Mouse (Mus musculus) adrenal gland, adult 18-20 months (tissue): ENCODE data around the gene Zfp954. TPM values are rescaled to one million over a fixed set of nuclear protein-coding genes. Genes with fewer than 3 reads are reported as not detected.
"Not testable (repeated sequence)": the region's sequence is repeated elsewhere in the genome, so short reads cannot be mapped to it uniquely, and the experiment has no call there.

Experiments
- DNase-seq, 2 experiments: peaks; one replicate each; pipeline ENCODE4 v3.0.0; 2021 to 2022; ENCODE audit warnings: low spot score in 2 of 2
- long read RNA-seq, 2 experiments: library from polyadenylated mRNA; stranded (forward); transcript quantifications; one replicate each; pipeline ENCODE4 v2.0.0; 2021
- total RNA-seq, 2 experiments: library from RNA; stranded (reverse); gene quantifications; 1 replicate in 1 of 2; 2 replicates in 1 of 2; pipeline ENCODE4 v1.2.3; 2021

Zfp954 gene
- 10 to 100 TPM; 11.8 to 16.1 TPM for total RNA-seq
- long read RNA-seq, experiment 1, transcript Zfp954-201 (5 exons, 2,042 nt), result major isoform, 10 of 11 reads
- long read RNA-seq, experiment 1, partial matches to known transcripts, result 1 of 11 reads
- long read RNA-seq, experiment 1, other reads (novel, unspliced or antisense), result 0 of 11 reads
- long read RNA-seq, experiment 2, transcript Zfp954-201 (5 exons, 2,042 nt), result major isoform, 36 of 40 reads
- long read RNA-seq, experiment 2, partial matches to known transcripts, result 2 of 40 reads
- long read RNA-seq, experiment 2, other reads (novel, unspliced or antisense), result 2 of 40 reads

DNA sequence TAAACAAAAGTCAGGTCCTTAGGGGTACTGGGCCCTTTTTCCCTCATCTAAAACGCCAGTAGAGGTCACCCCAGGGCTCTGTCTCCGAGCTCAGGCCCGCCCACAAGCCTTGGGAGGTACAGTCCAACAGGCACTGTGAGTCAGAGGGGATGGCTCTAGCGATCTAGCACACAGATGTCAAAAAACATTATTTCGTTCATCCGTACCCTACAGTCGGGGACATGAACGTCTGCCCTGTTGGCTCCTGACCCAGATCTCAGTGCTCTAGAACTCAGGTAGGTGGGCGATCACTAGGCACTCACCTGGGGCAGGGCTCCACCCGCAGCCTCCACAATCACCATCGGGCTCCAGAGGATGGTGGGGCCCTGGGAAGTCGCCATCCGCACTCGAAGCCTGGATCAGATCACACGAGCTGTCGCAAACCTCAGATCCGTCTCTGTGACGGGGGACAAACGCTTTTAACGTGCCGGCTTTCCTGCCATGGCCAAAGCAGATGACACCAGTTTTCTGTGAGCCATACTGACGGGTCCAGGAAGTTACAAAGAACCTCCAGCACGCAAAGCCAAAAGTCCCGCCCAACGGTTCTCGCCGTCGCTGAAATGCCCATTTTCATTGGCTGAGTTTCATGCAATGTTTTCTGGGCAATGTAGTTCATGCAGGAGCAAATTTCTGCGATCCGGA lies at the start of gene Zfp954:
Gene Zfp954 (minus strand): TSS at position 568 of the 681 bp plus-strand sequence.
- DNase-seq, result peak; percentile 70 to 72

DNA sequence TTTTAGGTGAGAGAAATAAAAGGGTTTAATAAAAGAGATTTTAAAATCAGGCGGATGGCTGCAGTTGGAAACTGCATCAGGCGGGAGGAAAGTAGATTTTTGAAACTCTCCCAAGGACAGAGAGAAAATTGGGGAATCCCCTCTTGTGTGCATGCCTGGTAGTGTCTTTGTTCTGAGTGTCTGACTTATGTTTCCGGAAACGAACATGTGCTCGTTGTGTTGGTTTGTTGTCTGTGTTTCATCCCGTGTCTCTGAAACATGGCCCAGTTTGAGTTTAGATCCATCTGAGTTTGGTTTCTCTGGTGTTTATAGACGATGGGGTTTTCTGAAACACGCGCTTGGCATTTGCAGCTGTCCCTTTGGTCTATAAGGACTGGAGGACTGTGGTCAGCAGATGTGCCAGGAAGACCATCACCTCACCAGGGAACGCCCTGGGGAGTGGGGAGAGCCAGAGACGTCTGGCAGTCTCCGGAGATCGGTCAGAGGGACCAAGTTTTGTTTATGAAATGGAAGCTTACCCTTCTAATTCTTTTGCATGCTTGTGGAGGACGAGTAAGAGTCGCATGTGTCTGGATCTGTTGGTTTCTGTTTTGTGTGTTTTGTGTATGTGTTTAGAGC lies 24.8 kb upstream of the Zfp954 start:
- DNase-seq, result no peak

- no peak for DNase-seq
These were observed 22.9 kb upstream of the Zfp954 start for GRCm38 (mm10) chr7:7144215-7144614.

- peak; percentile 34 to 38 for DNase-seq
These were observed 15.1 kb upstream of the Zfp954 start, which contains the start of gene Zfp773 for GRCm38 (mm10) chr7:7136379-7136866. Zfp773 (minus strand) TSS chr7:7136755.

DNA sequence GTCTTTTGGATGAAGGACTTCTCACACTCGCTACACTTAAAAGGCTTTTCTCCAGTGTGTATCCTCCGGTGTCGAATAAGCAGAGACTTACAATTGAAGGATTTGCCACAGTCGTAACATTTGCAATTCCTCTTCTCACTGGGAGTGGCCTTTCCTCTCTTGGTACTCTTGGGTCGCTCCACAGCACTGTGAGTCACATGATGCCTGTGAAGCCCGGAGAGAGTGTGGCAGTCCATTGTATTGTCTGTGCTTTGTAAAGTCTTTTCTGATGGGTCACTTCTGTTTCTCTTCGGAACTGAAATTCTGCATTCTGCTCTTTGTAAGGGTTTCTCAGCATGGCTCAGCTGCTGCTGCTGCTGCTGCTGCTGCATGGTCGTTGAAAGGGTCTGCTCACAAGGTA lies 11.5 kb upstream of the Zfp954 start:
- no peak for DNase-seq

DNA sequence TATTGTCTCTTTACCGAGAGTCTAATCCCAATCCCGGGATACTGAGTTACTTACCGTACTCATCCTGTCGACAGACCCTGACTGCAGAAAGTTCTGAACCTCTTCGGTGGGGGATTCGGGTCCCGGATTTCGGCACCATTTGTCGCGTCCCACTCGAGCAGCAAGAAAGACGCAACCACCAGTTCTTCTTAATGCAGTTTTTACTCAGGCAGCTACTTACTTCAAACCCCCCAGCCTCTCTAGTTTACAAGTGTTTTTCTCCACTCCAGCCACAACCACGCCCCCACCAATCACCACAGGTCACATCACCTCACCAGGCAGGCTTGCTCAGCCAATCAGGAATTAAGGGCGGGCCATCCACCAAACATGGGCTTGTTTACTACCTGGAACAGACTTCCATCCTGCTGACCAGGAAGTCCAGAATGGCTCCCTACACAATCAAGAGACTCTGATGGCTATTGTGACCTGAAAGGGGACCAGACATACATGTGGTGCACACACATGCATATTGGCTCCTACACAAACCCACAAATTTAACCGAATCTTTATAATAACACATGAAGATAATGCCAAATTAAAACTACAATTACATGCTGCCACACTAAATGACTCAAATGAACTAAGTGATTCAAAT lies 9.3 kb upstream of the Zfp954 start:
- not testable (repeated sequence) for DNase-seq

DNA sequence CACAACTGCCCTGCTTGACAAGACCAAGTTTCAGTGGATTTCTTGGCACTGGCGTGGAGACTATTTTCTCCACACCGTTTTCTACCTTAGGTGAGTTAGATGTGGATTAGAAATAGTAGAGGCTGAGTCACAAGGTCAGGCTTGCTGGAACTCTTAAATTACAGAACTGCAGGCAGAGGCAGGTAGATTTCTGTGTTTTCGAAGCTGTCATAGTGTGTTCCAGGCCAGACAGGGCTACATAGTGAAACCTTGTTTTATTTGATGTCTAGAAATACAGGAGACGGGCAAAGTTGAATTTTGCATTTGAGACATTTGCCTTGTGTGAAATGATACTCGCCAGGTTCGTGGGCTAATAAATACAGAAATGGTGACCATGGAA lies 303 bp upstream of the Zfp954 start:
- no peak for DNase-seq

GRCm38 (mm10) chr7:7118441-7118840 lies 2.8 kb downstream of the Zfp954 start:
- no peak for DNase-seq

DNA sequence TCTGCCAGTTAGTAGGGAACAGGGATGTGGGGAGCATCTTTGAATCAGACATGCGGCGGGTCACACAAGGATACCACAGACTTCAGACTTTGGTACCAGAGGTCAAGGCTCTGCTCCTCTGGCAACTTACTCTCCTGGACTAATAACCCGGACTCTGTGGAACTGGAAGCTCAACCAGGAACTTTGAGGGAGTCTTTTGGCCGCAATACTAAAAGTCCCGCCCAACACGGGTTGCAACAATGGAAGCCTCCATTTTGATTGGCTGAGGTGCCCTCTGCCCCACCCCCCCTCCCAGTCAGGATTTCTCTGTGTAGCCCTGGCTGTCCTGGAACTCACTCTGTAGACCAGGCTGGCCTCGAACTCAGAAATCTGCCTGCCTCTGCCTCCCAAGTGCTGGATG lies 12.8 kb downstream of the Zfp954 start:
- DNase-seq, result no peak

Other genes starting within 250 kb of the Zfp954 start
- not detected for gene Aurkc, start 126.2 kb downstream of the Zfp954 start, total RNA-seq
- gene Zfp773, start 15.3 kb upstream of the Zfp954 start, total RNA-seq, result under 1 TPM; 0.77 to 0.96 TPM
- gene Zfp418, start 49.8 kb upstream of the Zfp954 start, total RNA-seq, result 1 to 10 TPM; 3.1 to 3.2 TPM
- 1 to 10 TPM; 4.0 to 4.8 TPM for gene Zfp772, start 88.5 kb upstream of the Zfp954 start, total RNA-seq
- 1 to 10 TPM in 1 of 2 experiments, under 1 TPM in 1; 0.80 to 1.3 TPM for gene Vmn2r29, start 125.8 kb upstream of the Zfp954 start, total RNA-seq
- gene Gm45844, start 156.8 kb upstream of the Zfp954 start, total RNA-seq, result 1 to 10 TPM; 3.0 to 4.0 TPM
- gene Clcn4, start 179.4 kb upstream of the Zfp954 start, total RNA-seq, result 10 to 100 TPM; 50.8 to 78.4 TPM
- under 1 TPM in 1 of 2 experiments, not detected in 1; 0.07 TPM for gene Vmn2r30, start 216.1 kb upstream of the Zfp954 start, total RNA-seq